Mouse (Mus musculus) embryonic fibroblast, embryonic 13.5 days (primary cell): ENCODE results near the gene Amotl2.

ENCODE experiments used
- CTCF ChIP-seq: IDR thresholded peaks from 2 replicates; pipeline ENCODE4 v1.5.1; 2011; ENCODE audit warnings: mild to moderate bottlenecking, control low read depth, low read length, moderate library complexity, borderline replicate concordance; ENCODE audit not compliant: insufficient read depth
- POLR2A ChIP-seq: IDR thresholded peaks from 2 replicates; pipeline ENCODE4 v1.6.1; 2011; ENCODE audit warnings: low read depth, mild to moderate bottlenecking, control low read depth, low read length, moderate library complexity

GRCm38 (mm10) chr9:102723241-102723709, 6.8 kb downstream of the Amotl2 start:
- TF ChIP-seq CTCF: peak; percentile 43; the same call in 1 of the 2 replicates
- TF ChIP-seq POLR2A: no peak; the same call in 1 of the 2 replicates
